Mouse (Mus musculus) C2C12 (cell line): ENCODE data around the gene Stard7. TPM values are rescaled to one million over a fixed set of nuclear protein-coding genes. Genes with fewer than 3 reads are reported as not detected.
A peak's percentile ranks its signal among the peaks of the same experiment; 100 is the strongest.

Experiments
- H3K27me3 ChIP-seq: one replicate; pipeline ENCODE4 v1.6.1; 2011; ENCODE audit not compliant: control insufficient read depth, insufficient read depth, insufficient read length
- H3K36me3 ChIP-seq: one replicate; pipeline ENCODE4 v1.6.1; 2011; ENCODE audit not compliant: control insufficient read depth, insufficient read depth
- H3K4me3 ChIP-seq: one replicate; pipeline ENCODE4 v1.5.1; 2011; ENCODE audit warnings: mild to moderate bottlenecking, control low read depth; ENCODE audit not compliant: poor library complexity, insufficient read depth, severe bottlenecking
- H3K79me2 ChIP-seq: one replicate; pipeline ENCODE4 v1.6.1; 2011; ENCODE audit not compliant: control insufficient read depth, insufficient read depth
- H3K79me3 ChIP-seq: one replicate; pipeline ENCODE4 v1.6.1; 2011; ENCODE audit warnings: low read depth, control low read depth
- H3ac ChIP-seq: one replicate; pipeline ENCODE3; 2011; ENCODE audit warnings: low read depth; ENCODE audit not compliant: control insufficient read depth, insufficient read length
- CEBPB ChIP-seq: IDR thresholded peaks from one replicate; pipeline ENCODE4 v1.6.1; 2011; ENCODE audit warnings: low read depth, mild to moderate bottlenecking, control low read depth, moderate library complexity
- CTCF ChIP-seq: IDR thresholded peaks from one replicate; pipeline ENCODE4 v1.5.1; 2011; ENCODE audit not compliant: control insufficient read depth, insufficient read depth, insufficient read length
- FOSL1 ChIP-seq: IDR thresholded peaks from one replicate; pipeline ENCODE4 v1.8.0; 2011; ENCODE audit warnings: mild to moderate bottlenecking, low read length; ENCODE audit not compliant: poor library complexity, insufficient read depth, severe bottlenecking
- MAX ChIP-seq: IDR thresholded peaks from one replicate; pipeline ENCODE4 v1.6.1; 2011; ENCODE audit warnings: mild to moderate bottlenecking, control low read depth
- MYOD1 ChIP-seq: IDR thresholded peaks from one replicate; pipeline ENCODE4 v1.6.1; 2011; ENCODE audit warnings: low read depth; ENCODE audit not compliant: control insufficient read depth, insufficient read length
- MYOG ChIP-seq: IDR thresholded peaks from one replicate; pipeline ENCODE4 v1.6.1; 2011; ENCODE audit not compliant: control insufficient read depth, insufficient read length; ENCODE audit errors: extremely low read depth
- USF1 ChIP-seq: IDR thresholded peaks from one replicate; pipeline ENCODE4 v1.6.1; 2011; ENCODE audit warnings: low read depth, mild to moderate bottlenecking, control low read depth, moderate library complexity
- polyA plus RNA-seq: library from polyadenylated mRNA; unstranded; fragments of >200 nt; fragmentation: generic; extraction: Trizol; gene quantifications from one replicate; pipeline ENCODE4 v1.2.1, GENCODE M21; 2012; ENCODE audit warnings: missing spikeins

Gene Stard7
- polyA plus RNA-seq, 1 experiment = 25.2 TPM

DNA sequence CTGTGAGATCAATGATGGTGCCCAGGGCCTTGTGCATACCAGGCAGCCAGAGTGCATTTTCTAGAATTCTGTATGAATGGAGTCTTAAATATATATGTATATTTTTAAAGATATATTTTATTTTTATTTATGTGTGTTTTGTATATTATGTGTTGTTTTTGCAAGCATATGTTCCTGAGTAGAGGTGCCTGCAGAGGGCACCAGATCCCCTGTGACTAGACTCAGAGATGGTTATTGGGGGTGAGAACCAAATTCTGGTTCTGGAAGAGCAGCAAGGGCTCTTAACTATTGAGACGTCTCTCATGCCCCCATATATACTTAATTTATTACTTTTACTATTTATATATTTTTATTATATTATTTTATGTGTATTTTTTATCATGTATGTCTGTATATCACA, 41.2 kb downstream of the Stard7 start:
- Histone ChIP-seq H3K27me3 (no peaks in the 10 kb centered on the region), H3ac (no peak overlapping the region), H3K79me3 (no peaks in the 10 kb centered on the region), H3K79me2 (no peaks in the 10 kb centered on the region), H3K36me3 (no peaks in the 10 kb centered on the region), H3K4me3 (no peak overlapping the region)
- TF ChIP-seq CTCF (no peak), MAX (no peak), USF1 (no peak), FOSL1 (no peak), CEBPB (no peak), MYOD1 (no peak), MYOG (no peak)

DNA sequence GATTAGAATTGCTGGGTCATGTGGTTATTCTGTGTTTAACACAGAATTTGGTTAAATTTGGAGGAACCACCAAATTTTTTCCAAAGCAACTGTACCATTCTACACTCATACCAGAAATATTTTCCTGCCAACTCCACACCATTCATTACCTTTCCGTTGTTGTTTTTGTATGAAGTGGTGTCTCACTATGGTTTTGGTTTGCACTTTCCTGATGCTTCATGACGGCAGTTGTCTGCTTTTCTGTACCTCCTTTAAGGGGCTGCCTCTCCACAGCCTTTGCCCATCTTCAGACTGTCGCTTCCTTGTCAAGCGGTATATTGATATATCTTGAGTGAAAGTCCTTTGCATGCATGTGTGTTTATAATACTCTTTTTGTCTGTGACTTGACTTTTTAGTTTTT, 42.8 kb downstream of the Stard7 start:
- no peak for TF ChIP-seq MYOG
- no peak for TF ChIP-seq CEBPB
- TF ChIP-seq USF1 = no peak
- no peak for TF ChIP-seq FOSL1
- no peak for TF ChIP-seq MYOD1
- no peak for TF ChIP-seq MAX
- no peak for TF ChIP-seq CTCF
- H3ac ChIP-seq = no peak overlapping the region

DNA sequence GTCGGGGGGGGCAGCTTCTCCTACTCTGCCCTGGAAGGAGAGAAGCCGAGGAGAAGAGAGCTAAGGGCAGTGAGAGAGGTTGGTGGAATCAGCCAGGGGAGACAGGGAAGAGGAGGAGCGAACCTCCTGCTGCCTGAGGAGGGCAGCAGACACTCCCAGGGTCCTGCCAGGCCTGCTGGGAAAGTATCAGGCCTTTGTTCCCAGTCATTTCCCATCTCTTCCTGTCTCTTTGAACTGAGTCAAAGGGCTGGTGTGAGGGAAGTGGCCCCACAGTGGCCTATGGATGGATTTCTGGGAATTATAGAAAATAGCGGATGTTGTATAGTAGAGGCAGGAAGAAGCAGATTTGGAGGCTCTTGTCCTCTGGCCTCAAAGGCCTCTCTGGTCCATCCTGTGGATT, 43.9 kb downstream of the Stard7 start:
- TF ChIP-seq CTCF (peak; percentile 49), MAX (no peak)
- Histone ChIP-seq H3K4me3 (no peak overlapping the region), H3K79me3 (no peaks in the 10 kb centered on the region), H3K36me3 (no peaks in the 10 kb centered on the region), H3K27me3 (no peaks in the 10 kb centered on the region), H3K79me2 (no peaks in the 10 kb centered on the region), H3ac (no peak overlapping the region)

More for the DNA sequence above, 42.8 kb downstream of the Stard7 start:
- Histone ChIP-seq H3K79me2 (no peaks in the 10 kb centered on the region), H3K4me3 (no peak overlapping the region), H3K27me3 (no peaks in the 10 kb centered on the region), H3K79me3 (no peaks in the 10 kb centered on the region), H3K36me3 (no peaks in the 10 kb centered on the region)

DNA sequence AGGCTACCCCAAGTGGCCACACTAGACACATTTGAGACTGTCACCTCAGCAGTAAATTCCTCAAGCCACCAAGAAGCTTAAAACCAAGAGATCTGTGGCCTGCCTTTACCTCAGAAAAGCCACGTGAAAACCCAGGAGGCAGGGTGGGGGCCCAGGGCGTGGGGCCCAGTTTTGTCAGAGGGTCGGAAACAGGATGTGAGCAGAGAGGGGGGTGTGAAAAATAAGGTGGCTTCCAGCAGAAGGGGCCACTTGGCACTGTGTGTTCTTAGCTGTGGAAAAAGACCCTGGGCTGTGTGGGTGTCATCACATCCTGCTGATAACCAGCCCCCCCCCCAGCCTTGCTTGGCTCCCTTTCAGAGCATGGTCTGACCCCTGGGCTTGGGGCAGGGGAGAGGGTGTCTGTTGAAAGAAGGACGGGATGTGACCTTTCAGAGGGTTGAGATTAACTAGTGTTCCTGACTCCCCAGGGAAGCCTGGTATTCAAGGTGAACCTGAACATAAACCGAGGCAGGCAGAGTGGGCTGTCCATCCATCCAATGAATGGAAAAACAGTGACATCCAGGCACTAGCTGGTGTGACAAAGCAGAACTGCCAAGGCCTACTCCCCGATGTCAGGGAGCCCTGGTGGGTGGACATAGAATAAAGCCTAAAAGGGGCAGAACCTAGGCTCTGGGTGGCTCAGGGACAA, 44.6 kb downstream of the Stard7 start:
- H3K4me3 ChIP-seq = no peak overlapping the region
- no peak for TF ChIP-seq MYOG
- TF ChIP-seq USF1 = no peak
- TF ChIP-seq CTCF = no peak
- TF ChIP-seq FOSL1 = no peak
- TF ChIP-seq CEBPB = no peak
- TF ChIP-seq MYOD1 = no peak
- TF ChIP-seq MAX = no peak

DNA sequence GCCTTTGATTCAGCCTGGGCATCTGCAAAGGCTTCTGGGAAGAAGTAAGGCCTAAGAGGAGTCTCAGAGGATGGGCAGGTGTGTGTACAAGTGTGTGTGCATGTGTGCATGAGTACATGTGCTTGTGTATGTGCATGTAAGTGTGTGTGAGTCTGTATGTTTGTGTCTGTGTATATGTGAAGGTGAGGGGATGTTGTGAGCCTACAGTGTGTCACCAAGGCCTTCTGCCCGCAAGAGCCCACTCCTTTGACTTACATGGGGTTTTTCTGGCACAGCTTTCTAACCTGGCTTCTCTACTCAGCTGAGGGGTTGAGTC, 45.1 kb downstream of the Stard7 start:
- H3K27me3 ChIP-seq = no peaks in the 10 kb centered on the region
- H3K79me3 ChIP-seq = no peaks in the 10 kb centered on the region
- H3ac ChIP-seq = no peak overlapping the region
- TF ChIP-seq CTCF (no peak), MAX (no peak), USF1 (no peak), FOSL1 (no peak), MYOG (no peak), MYOD1 (no peak), CEBPB (no peak)
- no peaks in the 10 kb centered on the region for H3K79me2 ChIP-seq
- H3K36me3 ChIP-seq = no peaks in the 10 kb centered on the region
- no peak overlapping the region for H3K4me3 ChIP-seq

More for the DNA sequence above, 44.6 kb downstream of the Stard7 start:
- Histone ChIP-seq H3K27me3 (no peaks in the 10 kb centered on the region), H3ac (no peak overlapping the region), H3K36me3 (no peaks in the 10 kb centered on the region), H3K79me3 (no peaks in the 10 kb centered on the region), H3K79me2 (no peaks in the 10 kb centered on the region)

DNA sequence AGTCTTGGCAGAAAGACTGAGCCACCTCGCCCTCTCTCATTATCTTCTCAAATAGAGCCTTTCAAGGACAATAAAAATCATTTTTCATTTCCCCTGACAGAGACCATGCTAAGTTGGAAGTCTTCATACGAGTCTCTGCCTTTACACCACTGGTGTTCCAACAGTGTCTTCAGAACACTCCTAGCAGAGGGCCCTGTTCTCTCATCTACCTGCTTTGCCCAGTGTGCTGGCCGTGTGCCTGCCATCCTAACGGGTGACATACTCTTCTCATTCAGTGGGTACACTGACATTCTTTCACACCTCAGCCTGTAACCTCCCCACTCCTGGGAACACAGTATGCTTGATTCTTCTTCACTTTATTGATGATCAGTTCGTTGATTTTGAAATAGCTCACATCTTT, 46.4 kb downstream of the Stard7 start:
- Histone ChIP-seq H3K4me3 (no peak overlapping the region), H3K27me3 (no peaks in the 10 kb centered on the region), H3K36me3 (no peaks in the 10 kb centered on the region), H3K79me3 (no peaks in the 10 kb centered on the region), H3K79me2 (no peaks in the 10 kb centered on the region), H3ac (no peak overlapping the region)
- TF ChIP-seq MAX (no peak), CTCF (no peak), FOSL1 (no peak), MYOD1 (no peak), MYOG (no peak)
